Mouse (Mus musculus) thymus, postnatal 0 days (tissue): Measurements from ENCODE around the gene Chrna9. TPM values are rescaled to one million over a fixed set of nuclear protein-coding genes. Genes with fewer than 3 reads are reported as not detected.

ENCODE experiments used
- DNase-seq: peaks from one replicate; pipeline ENCODE4 v3.0.0-alpha.2; 2015; ENCODE audit warnings: low spot score
- polyA plus RNA-seq: library from polyadenylated mRNA; unstranded; fragments of >200 nt; fragmentation: Nextera tagmentation; extraction: Ambion mirVana; gene quantifications from 2 replicates; pipeline ENCODE4 v1.2.1, GENCODE M21; 2015

The Chrna9 gene
- polyA plus RNA-seq, 1 experiment from 2014 or later: 286 TPM

- no peak for DNase-seq
Measured at GRCm38 (mm10) chr5:65918601-65919000, 16.1 kb upstream of the Chrna9 start.

GRCm38 (mm10) chr5:65919326-65919725 is 15.4 kb upstream of the Chrna9 start:
- peak; percentile 66 for DNase-seq

DNA sequence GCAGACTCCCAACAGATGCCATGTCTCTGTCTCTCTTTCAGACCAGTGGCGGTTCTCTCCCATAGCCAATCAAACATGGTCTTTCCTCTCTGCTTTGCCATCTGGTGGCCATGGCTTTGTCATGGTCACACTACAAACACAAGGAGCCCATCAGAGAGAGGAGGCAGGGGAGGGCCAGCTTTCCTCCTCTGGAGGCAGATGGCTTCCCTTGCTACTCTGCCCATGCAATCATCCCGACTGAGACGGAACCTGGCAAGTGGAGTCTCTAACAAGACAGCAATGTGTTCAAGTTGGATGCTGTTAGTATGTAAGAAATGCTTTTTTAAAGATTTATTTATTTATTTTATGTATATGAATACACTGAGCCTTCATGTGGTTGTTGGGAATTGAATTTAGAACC is 14.8 kb upstream of the Chrna9 start:
- DNase-seq: no peak

- no peak for DNase-seq
Measured at GRCm38 (mm10) chr5:65920701-65921426, 13.9 kb upstream of the Chrna9 start.

- DNase-seq: no peak
Measured at GRCm38 (mm10) chr5:65921477-65922138, 13.1 kb upstream of the Chrna9 start.

DNA sequence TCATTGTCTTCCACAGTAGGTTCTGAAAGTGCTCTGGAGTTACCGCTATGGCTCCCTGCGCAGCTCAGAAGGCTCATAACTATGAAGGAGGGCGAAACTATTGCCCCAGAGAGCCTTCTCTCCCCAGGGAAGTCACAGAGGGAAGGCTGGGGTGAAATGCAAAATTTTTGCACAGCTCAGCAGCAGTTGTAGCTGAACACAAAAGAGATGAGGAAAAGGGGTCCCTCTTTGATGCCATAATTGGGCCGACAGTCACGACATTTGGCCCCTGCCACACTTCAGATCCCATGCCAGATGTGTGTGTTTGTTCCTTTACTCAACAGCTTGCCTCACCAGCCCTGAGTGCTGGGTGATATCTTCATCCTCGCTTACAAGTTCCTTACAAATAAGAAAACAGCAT is 8.1 kb upstream of the Chrna9 start:
- peak; percentile 85 for DNase-seq

DNA sequence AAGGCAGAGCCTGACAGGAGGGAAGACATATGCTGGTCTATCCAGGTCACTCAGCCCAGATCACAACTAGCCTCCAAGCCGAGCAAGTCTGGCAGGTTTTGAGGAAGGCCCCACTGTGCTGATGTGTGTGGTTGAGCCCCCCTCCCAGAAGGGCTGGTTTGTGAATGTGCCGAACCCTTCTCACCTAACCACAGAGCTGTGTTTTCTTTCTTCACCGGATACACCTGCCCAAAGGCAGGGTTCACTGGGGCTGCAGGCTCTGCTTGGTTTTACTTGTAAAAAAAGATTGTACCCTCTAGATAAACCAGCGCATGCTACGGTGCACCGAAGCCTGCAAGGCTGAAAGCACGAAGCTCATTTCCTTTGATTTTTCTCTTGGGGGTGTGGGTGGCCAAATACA is 5.6 kb upstream of the Chrna9 start:
- peak; percentile 97 for DNase-seq

DNA sequence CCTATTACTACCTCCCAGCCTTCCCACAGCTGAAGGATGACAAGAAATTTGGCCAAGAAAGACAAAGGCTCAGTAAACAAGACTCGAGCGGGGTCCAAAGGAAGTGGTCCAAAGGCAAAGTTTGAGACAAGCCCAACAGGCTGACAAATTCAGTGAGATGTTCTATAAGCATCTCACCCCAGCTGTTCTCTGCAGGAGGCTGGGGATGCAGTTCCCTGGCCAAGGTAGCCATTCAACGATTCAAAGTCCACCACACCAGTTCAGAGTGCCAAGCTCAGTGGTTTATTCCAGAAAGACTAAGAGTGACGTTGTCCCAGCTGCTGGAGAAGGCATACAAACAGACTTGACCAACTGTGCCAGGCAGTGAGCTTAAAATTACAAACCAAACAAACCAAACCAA is 4.5 kb upstream of the Chrna9 start:
- DNase-seq: no peak

- DNase-seq: no peak
Measured at GRCm38 (mm10) chr5:65933258-65933657, 1.5 kb upstream of the Chrna9 start.

- DNase-seq: no peak
Measured at GRCm38 (mm10) chr5:65933764-65934163, 957 bp upstream of the Chrna9 start.

DNA sequence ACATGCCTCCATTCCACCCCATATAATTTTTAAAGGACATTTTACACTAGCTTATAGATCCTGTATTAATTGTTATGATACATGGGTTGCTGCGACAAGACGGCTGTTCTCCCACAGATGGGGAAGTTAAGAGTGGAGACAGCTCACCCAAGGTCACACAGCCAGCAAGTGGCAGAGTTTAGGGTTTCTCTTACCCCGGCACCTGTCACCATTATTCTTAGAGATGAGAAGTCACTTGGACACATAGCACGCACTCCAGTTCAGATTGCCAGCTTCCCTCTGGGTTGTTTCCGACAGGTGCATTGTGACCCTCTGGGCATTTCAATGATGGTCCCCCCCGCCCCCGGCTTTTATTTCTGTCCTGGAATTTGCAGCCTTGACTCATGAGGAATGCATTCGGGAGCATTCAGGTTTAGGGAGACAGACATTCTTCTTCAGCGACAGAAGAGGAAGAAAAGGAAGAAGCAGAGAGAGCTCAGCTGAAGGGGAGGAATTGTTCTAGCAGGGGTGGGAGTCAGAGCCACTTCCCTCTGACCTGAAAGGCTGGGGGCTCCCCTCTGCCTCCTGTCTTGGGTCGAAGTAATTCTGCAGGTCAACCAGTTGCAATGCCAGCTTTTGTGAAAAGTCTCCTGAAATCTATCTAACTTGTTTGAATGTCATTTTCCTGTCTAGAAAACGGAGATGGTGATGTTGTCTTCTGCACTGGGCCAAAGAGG is 2.4 kb downstream of the Chrna9 start:
- DNase-seq: peak; percentile 53

DNA sequence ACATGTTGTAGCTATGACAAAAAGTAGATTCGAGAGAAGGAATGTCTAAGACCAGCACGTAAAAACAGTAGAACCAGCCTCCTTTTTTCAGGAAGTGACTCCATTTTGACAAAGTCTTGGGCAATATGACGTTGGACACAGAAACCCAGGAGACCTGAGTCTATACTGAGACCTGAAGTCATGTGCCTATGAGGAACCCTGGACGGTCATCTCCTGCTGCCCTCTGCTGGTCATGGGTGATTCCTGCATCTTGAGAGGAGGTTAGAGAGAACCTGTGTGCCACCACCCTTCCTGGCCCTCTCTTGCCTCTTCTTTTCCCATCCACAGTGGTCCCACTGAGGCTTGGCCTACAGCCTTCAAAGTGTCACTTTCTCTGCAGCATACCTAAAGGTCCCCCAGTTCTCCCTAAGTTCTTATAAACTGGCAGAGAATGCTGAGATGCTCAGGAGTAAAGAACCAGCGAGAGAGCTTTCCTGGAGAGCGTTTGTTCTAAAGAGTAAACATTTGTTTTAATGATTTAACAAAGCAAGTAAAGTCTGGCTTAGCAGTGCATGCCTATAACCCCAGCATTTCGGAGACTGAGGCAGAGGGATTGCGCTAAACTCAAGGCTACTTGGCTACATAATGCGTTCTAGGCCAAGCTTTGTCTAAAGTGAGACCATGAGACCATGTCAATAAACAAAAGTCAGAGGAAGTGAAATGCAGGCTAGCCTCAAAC is 3.4 kb downstream of the Chrna9 start:
- DNase-seq: peak; percentile 82

- no peak for DNase-seq
Measured at GRCm38 (mm10) chr5:65941145-65941544, 6.4 kb downstream of the Chrna9 start.

DNA sequence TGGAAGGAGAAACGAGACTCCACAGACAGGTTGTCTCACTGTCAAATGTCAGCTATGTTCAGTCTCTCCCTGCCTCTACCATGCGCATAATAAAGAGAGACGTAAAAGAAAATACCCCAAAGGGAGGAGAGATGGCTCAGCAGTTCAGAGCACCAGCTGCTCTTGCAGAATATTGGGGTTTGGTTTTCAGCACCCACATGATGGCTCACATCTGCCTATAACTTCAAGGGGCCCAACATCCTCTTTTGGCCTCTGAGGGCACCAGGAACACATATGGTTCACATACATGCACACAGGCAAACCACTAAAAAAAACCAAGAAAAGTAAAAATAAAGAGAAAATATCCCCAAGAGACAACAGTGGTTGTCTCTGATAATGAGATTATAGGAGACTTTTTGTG is 15.1 kb downstream of the Chrna9 start:
- peak; percentile 74 for DNase-seq

DNA sequence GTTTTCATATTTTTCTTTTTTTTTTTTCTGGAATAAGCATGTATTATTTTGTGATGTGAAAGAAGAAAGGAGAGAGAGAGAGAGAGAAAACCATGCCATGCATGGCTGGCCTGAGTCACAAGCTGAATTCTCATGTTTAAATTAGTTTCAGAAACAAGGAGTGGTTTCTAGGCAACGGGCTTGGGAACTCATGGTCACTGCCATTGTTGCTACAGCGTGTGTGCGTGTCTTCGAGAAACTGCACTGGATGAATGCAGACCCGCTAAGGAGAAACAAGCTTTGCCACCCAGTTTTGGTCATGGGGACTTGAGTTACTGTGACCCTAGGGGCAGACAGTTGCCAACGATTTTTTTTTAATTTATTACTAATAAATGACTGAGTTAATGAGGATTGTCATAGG is 15.5 kb downstream of the Chrna9 start:
- no peak for DNase-seq

GRCm38 (mm10) chr5:65950679-65951512 is 16.2 kb downstream of the Chrna9 start:
- DNase-seq: peak; percentile 54

DNA sequence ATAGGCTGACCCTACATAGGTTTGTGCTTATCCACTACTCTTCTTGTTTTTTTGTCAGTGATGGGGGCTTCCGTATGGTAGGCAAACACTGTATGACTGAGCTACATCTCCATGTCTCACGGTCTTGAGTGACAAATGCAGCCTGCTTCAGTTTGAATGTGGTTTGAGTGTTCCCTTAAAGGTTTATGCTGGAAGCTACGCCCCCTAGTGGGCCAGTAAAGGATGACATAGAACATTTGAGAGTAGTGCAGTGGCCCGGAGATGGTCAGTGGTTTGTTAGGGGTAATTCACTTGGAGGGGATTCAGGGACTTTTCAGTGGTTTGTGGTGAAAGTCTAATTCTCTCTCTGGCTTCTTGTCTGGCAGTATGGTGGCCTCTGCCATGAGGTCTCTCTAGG is 16.8 kb downstream of the Chrna9 start:
- DNase-seq: peak; percentile 55

GRCm38 (mm10) chr5:65954130-65955080 is 19.7 kb downstream of the Chrna9 start:
- DNase-seq: no peak

DNA sequence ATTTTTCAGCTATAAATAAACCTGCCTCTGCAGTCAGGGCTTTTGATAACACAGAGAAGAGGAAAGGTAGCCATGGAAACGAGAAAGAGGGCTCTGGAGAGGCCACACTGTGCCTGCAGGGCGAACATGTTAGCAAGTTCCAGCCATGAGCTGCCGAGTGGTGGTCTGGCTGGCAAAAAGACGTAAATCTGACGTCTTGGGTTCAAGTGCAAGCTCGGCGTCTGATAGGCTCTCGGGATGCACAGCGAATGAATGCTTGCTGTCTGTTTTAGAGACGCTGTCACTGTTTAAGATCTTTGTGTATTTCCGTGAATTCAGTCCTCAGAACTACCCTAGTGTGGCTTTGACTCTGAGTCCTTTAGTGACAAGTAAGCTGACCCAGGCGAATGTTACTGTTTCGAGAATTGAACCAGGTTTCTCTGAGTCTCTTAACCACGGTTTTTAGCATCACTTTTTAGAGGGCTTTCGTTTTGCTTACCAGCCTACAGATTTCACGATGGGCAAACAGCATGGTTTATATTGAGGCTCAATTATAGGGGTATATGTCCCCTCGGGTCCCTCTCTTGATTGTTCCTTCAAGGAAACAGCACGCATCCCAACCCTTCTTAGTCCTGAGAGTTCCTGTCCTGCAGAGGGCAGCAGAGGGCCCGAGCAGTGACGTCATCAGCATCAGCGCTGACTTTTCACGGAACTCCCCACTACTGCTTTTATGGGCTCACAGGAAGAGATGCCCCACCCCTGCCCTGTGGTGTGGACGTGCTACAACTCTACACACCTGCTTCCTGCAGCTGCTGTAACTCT is 20.8 kb downstream of the Chrna9 start:
- DNase-seq: peak; percentile 95
